Mouse (Mus musculus) frontal cortex, postnatal 14 days (tissue): ENCODE measurements around the gene Macc1.

Experiments
- DNase-seq, 2 experiments: peaks; one replicate each; pipeline ENCODE4 v3.0.0; 2022; ENCODE audit warnings: low spot score in 2 of 2

Macc1 gene

GRCm38 (mm10) chr12:119483922-119484631 lies 170.0 kb downstream of the Macc1 start:
- no peak for DNase-seq

GRCm38 (mm10) chr12:119511145-119511544 lies 197.1 kb downstream of the Macc1 start:
- no peak for DNase-seq
